Mouse (Mus musculus) cerebellum, adult 2 months (tissue): ENCODE measurements at regions not wholly inside any gene's neighbourhood (a gene's known extent, or its start where the extent isn't known, plus 50 kb on each side); places are given as distances from the start of the nearest gene placed in this dataset.

Experiments used
- DNase-seq, 2 experiments: peaks; one replicate each; pipeline ENCODE4 v3.0.0; 2021
- H3K27ac ChIP-seq: fragments of 200-500 bp; 2 replicates; pipeline ENCODE4 v1.5.1; 2012; ENCODE audit warnings: low read length, control low read depth, inconsistent platforms; ENCODE audit not compliant: insufficient read depth
- H3K27me3 ChIP-seq: fragments of 200-500 bp; 2 replicates; pipeline ENCODE4 v1.6.1; 2012; ENCODE audit warnings: inconsistent platforms, mild to moderate bottlenecking, low read length, moderate library complexity; ENCODE audit not compliant: control insufficient read depth, insufficient read depth
- H3K4me1 ChIP-seq: fragments of 200-500 bp; 2 replicates; pipeline ENCODE4 v1.6.1; 2011; ENCODE audit warnings: low read length; ENCODE audit not compliant: control insufficient read depth, insufficient read depth
- H3K4me3 ChIP-seq: fragments of 200-500 bp; replicated peaks from 2 replicates; pipeline ENCODE3; 2011; ENCODE audit warnings: mild to moderate bottlenecking, low read depth, low read length, control low read depth; ENCODE audit not compliant: insufficient read depth
- CTCF ChIP-seq: fragments of 200-500 bp; IDR thresholded peaks from 2 replicates; pipeline ENCODE4 v1.5.1; 2011; ENCODE audit warnings: low read depth, mild to moderate bottlenecking, control low read depth, low read length, moderate library complexity, borderline replicate concordance; ENCODE audit not compliant: insufficient read depth
- POLR2A ChIP-seq: fragments of 200-500 bp; IDR thresholded peaks from 2 replicates; pipeline ENCODE4 v1.6.1; 2011; ENCODE audit warnings: low read length, control low read depth, borderline replicate concordance; ENCODE audit not compliant: insufficient read depth
- WGBS: fragments of 180-500 bp; shearing (Covaris S2); methylation state at CpG from one replicate; pipeline ENCODE4 v1.1.7; 2018; 5-methylcytosine and 5-hydroxymethylcytosine counted together

DNA sequence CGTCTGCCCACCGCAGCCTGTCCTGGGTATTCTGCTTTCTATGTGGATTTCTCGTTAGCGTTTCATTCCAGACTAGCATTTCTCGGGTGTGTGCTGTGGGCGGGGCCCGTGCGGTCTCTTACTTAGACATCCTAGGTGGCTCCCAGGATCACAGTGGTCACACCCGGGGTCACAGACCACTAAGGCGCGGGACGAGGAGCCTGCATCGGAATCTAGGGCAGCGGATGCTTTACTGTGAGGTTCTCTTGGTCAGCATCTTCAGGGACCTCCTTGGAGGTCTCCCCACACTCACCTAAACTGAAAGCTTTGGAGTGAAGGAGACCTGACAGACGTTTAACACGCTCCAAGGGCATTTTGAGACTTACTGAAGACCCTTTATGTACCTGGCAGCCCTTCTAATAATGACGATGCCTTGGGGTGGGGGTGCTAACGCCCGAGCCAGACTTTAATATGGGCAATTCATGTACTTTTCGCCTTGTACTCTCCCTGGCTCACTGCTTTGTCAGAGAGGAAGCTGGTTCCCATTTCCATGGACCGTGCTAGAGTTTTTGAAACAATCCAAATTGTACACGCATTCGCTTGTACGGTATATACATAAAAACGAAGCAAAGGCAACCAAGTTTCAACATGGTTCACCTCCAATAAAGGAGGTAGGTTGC is 77.3 kb upstream of the Chd2 start:
- TF ChIP-seq POLR2A (no peak), CTCF (no peak)
- no peaks in the 10 kb centered on the region; the same call in 1 of the 2 replicates for H3K4me1 ChIP-seq
- H3K4me3 ChIP-seq: peak overlapping the region; percentile 85
- no peaks in the 10 kb centered on the region for H3K27me3 ChIP-seq
- DNase-seq: peak in 1 of 2 experiments; percentile 44
- H3K27ac ChIP-seq: peak overlapping the region; percentile 92
- 3% methylated on average over 25 of the region's 25 CpGs for WGBS

DNA sequence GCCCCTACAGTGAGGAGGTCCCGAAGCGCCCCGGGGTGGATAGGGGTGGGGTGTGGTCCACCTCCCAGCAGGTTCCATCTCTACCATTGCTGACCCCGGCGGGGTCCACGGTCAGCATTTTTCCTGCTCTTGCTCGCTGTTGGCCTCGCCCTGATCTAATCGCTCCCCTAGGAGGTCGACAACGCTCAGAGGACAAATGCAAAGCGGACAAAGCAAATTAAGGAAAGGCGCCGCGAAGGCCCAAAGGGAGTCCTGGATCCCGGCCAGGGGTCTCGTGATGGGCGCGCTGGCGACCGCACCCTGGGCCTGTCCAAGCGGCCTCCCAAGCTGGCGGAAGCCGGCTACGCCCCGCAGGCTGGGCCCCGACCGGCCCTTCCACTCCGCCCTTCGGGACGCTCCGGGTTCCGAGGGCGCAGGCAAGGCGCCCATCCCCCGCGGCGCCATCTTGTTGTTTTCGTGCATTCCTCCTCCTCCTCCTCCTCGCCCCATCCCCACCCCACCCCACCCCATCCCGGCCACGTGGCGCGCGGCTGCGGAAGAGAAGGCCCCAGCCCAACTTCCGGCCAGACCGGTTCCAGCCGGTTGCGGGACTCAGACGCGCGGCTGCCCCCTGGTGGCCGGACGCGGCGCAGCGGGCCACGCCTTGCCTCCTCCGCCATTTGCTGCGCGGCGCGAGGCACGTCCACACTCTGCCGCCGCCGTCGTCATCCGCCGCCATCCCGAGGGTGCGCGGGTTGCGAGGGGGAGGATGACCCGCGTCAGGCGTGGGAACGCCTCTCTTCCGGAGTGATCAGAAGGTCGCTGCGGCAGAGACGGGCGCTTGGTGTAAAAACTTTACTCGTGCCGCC is 76.5 kb upstream of the Chd2 start:
- no peaks in the 10 kb centered on the region; the same call in 1 of the 2 replicates for H3K4me1 ChIP-seq
- WGBS: under 1% methylated on average over 83 of the region's 86 CpGs
- peak; percentile 81 for TF ChIP-seq CTCF
- peak; percentile 82; the same call in 1 of the 2 replicates for TF ChIP-seq POLR2A
- no peaks in the 10 kb centered on the region for H3K27me3 ChIP-seq
- DNase-seq: peak; percentile 98 to 100
- peak overlapping the region; percentile 100 for H3K27ac ChIP-seq
- peak overlapping the region; percentile 85 for H3K4me3 ChIP-seq

DNA sequence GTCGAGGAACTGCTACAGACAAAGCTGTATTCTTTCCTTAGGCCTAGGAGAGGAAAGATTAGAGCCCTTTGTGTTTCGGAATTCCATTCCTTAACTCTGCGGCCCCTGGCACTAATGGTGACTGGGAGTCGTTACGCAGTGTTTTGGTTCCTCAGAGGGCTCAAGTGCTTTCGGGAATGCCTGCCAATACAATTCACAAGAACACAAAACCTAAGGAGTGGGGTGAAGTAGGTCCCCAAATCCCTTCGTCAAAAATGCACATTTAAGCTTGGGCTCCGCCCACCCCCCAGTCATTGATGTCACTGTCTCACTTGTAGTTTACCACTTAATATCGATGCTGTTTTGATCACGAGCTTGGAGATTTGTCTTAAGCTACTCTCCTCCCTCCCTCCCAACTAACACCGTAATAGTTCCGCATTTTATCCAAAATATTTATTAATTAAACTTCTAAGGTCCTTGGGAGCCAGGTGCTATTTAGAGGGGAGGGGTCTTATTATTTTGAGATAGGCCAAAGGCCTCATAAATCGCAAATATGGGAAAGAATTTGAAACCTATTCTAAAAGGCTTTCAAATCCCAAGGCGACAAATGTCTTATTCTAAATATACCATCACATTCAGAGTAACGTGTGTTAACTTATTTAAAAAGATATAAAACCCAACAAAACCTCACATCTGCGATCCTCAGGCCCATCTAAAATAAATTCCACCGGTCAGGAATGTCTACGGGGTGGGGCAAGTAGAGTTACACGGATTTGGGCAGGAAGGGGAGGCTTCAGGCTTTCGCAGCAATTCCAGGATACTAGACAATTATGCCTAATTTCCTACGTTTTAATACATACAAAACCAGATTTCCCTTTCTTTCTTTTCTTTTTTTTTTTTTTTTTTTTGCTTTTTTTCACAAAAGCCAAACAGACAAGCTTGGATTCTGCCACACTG is 75.6 kb upstream of the Chd2 start:
- TF ChIP-seq CTCF (no peak), POLR2A (peak; percentile 31; the same call in 1 of the 2 replicates)
- H3K27ac ChIP-seq: peak overlapping the region; percentile 100
- DNase-seq: peak; percentile 70 to 72
- H3K4me3 ChIP-seq: peak overlapping the region; percentile 75
- no peaks in the 10 kb centered on the region; the same call in 1 of the 2 replicates for H3K4me1 ChIP-seq
- no peaks in the 10 kb centered on the region for H3K27me3 ChIP-seq
- WGBS: 1% methylated on average over 21 of the region's 21 CpGs

DNA sequence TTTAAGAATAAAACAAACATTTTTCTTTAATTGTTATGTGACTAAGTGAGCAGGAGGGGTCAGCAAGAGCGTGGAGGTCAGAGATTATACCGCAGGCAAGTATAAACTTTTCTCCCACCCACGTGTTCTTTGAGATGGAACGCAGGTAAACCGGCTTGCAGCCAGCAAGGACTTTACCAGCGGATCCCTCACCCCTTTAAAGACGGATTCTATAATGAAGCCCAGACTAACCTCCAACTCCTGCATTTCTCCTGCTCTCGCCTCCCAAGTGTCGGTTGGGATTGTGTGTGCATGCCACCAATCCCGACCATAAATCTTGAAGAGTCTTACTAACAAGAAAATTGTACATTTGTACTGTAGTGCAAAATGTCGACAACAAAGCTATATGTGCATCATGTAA is 74.4 kb upstream of the Chd2 start:
- Histone ChIP-seq H3K27me3 (no peaks in the 10 kb centered on the region), H3K4me3 (no peak overlapping the region), H3K4me1 (no peaks in the 10 kb centered on the region; the same call in 1 of the 2 replicates), H3K27ac (peak overlapping the region; percentile 79; the same call in 1 of the 2 replicates)
- DNase-seq: peak in 1 of 2 experiments; percentile 32
- 54% methylated on average over 11 of the region's 11 CpGs for WGBS
- no peak for TF ChIP-seq POLR2A
- no peak for TF ChIP-seq CTCF

DNA sequence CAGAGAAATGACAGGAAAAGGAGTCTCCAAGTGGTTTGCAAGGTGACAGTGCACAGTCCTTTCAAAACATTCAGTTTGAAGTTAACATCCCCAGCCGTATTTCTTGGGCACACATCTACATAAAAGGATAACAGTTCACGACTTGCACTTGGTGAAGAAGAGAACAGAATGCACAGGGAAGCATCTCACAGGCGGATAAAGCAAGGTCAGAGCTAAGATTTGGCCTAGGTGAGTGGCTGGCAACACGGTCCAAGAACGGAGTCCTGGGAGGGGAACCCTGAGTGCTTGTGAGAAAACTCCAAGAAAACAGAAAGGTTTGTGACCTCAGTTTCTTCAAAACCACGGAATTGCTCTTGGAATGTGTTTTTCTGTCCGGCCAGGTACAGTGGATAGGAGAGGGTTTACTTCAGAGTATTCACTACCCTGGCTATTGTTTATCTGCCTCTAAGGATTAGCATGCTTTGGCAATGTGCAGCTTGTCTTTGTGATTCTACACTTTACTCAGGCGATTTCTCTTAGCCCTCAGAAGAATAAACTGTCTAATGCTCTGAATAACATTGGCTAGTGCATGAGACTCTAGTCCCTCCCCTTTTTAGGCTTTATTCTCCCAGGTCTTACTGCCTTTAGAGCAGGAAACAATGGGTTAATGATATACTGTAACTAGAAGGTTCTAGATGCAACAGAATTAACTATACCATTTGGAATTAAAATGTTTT is 73.4 kb upstream of the Chd2 start:
- 73% methylated on average over 8 of the region's 8 CpGs for WGBS
- no peak for DNase-seq
- Histone ChIP-seq H3K4me1 (no peaks in the 10 kb centered on the region; the same call in 1 of the 2 replicates), H3K4me3 (no peak overlapping the region), H3K27ac (peak overlapping the region; percentile 16; the same call in 1 of the 2 replicates), H3K27me3 (no peaks in the 10 kb centered on the region)
- TF ChIP-seq CTCF: no peak
- no peak for TF ChIP-seq POLR2A

DNA sequence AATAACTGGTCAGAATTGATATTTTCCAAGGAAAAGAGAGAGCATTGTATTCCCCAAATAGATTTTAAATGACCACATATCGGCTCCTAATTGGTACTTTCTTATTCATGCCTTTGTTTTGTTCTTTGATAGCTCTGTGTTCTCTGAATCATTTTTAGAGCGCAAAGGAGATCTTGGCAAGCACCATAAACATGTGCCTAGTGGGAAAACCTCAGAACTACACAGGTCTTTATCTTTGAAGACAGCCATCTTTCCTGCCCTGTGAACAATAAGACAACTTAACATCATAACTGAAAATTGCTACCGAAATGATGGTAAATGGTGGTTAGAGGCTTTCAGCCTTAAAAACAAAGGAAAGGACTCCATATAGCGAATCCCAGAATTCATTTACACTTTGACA is 72.7 kb upstream of the Chd2 start:
- no peak for DNase-seq
- 82% methylated on average over 4 of the region's 4 CpGs for WGBS
- H3K27ac ChIP-seq: no peak overlapping the region
- no peak overlapping the region for H3K4me3 ChIP-seq
- H3K27me3 ChIP-seq: no peaks in the 10 kb centered on the region
- no peak for TF ChIP-seq CTCF
- no peak for TF ChIP-seq POLR2A
- H3K4me1 ChIP-seq: no peaks in the 10 kb centered on the region; the same call in 1 of the 2 replicates
